In the genomic region with DNA sequence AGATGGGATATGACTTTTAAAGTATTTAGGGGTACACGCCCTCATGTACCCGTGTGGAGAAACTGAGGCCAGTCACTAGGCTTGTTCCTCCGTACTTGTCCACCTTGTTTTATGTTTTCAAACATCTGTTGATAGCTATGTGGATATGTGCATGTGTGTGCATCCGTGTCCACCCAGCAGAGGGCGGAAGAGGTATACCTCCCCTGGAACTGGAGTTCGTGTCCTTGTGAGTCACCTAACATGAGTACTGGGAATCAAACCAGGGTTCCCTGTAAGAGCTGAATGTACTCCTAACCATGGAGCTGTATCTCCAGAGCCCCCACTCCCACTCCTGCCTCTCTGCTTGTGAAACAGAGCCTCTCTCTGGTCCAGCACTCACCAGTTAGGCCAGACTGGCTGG, we compare ENCODE assay signal across 10 mouse cellular contexts.
DNase-seq lines count a peak whose midpoint lies in the region; ATAC-seq and TF ChIP-seq lines count a peak whose summit lies in the region.
"Had no signal": no experiment of that assay in that cellular context is flagged by ENCODE, and none has a peak within 500 bp of the region (broad histone marks: within the 10 kb centered on the region; RNA-seq: fewer than 3 reads in every experiment).

No protein-coding gene starts in this region.

- H3K9me3 ChIP-seq in kidney, embryonic 16.5 days (ENCODE audit: low read length): no peaks in the 10 kb centered on the region
- H3K9me3 ChIP-seq in CH12.LX (replicated peaks; ENCODE audit: low read length): peaks cover 3% of the 10 kb centered on the region
- H3K9me3 ChIP-seq: forebrain, embryonic 13.5 days; heart, embryonic 15.5 days had no signal

- WGBS in kidney, adult 2 months: 94% methylated on average over 6 of the region's 6 CpGs
- WGBS in kidney, embryonic 16.5 days: 91% methylated on average over 6 of the region's 6 CpGs

- H3K27me3 ChIP-seq in kidney, adult 2 months (replicated peaks; ENCODE audit: control insufficient read depth, insufficient read depth, low read length): no peaks in the 10 kb centered on the region
- no peaks in the 10 kb centered on the region for H3K27me3 ChIP-seq in kidney, embryonic 16.5 days (ENCODE audit: insufficient read depth, low read length)
- no peaks in the 10 kb centered on the region for H3K27me3 ChIP-seq in CH12.LX (replicated peaks)
- H3K27me3 ChIP-seq: forebrain, embryonic 13.5 days; heart, embryonic 15.5 days; megakaryocyte, embryonic 14.5 days had no signal

- DNase-seq in kidney, adult 2 months: peak; percentile 37
- DNase-seq in CH12.LX (ENCODE audit: extremely low read depth): peak; percentile 31
- DNase-seq in adrenal gland, postnatal 25 days: peak; percentile 34
- DNase-seq in lung, postnatal 14 days: peak; percentile 6
- DNase-seq in cerebellum, adult 9-11 months: no peak

- in situ Hi-C loops in CH12.LX (cut with MboI; ENCODE audit: low pct_ligation_motif_present, low pct_unique_long_range_greater_than_20kb, low sequenced_read_pairs): no loop called here

- TF ChIP-seq CTCF in kidney, adult 2 months (conservative IDR thresholded peaks at IDR 0.05; ENCODE audit: insufficient read depth, insufficient read length, low read depth, low read length): peak; percentile 53
- TF ChIP-seq CTCF in CH12.LX (conservative IDR thresholded peaks at IDR 0.05 in 1 of 2, IDR thresholded peaks at IDR 0.05 in 1 of 2; ENCODE audit: low read depth in 2 of 2, low read length in 2 of 2): peak; percentile 17 to 62; a peak in 2 of 4 replicates

- no peak for TF ChIP-seq POLR2A in kidney, adult 2 months (IDR thresholded peaks at IDR 0.05; ENCODE audit: low read depth, low read length)
- no peak for TF ChIP-seq POLR2A in CH12.LX (IDR thresholded peaks at IDR 0.05; ENCODE audit: low read depth, low read length)

- peaks cover 3% of the 10 kb centered on the region; the same call in 1 of the 2 replicates for H3K36me3 ChIP-seq in kidney, adult 2 months (ENCODE audit: control insufficient read depth, insufficient read depth, low read length)
- peaks cover 50% of the 10 kb centered on the region for H3K36me3 ChIP-seq in kidney, embryonic 16.5 days (ENCODE audit: insufficient read depth, low read length)
- peaks cover 13 to 53% of the 10 kb centered on the region in 2 experiments for H3K36me3 ChIP-seq in CH12.LX (replicated peaks in 1 of 2; ENCODE audit: control insufficient read depth in 1 of 2, insufficient read depth in 1 of 2, low read length in 1 of 2)

- no peak overlapping the region for H3K4me3 ChIP-seq in kidney, adult 2 months (ENCODE audit: insufficient read depth, low read depth, low read length)
- H3K4me3 ChIP-seq in kidney, embryonic 16.5 days (ENCODE audit: low read length): no peak overlapping the region
- no peak overlapping the region for H3K4me3 ChIP-seq in CH12.LX (replicated peaks in 1 of 3; ENCODE audit: low read depth in 2 of 3, low read length in 2 of 3, poor library complexity in 1 of 3)
- H3K4me3 ChIP-seq: forebrain, embryonic 13.5 days; heart, embryonic 15.5 days; megakaryocyte, embryonic 14.5 days had no signal

- no peak overlapping the region for H3K27ac ChIP-seq in kidney, adult 2 months (ENCODE audit: insufficient read depth, low read depth, low read length)
- no peak overlapping the region for H3K27ac ChIP-seq in kidney, embryonic 16.5 days (ENCODE audit: low read length)
- H3K27ac ChIP-seq in CH12.LX (ENCODE audit: insufficient read depth, low read depth): no peak overlapping the region
- H3K27ac ChIP-seq: forebrain, embryonic 13.5 days; heart, embryonic 15.5 days had no signal

- no peaks in the 10 kb centered on the region for H3K4me1 ChIP-seq in kidney, adult 2 months (ENCODE audit: control insufficient read depth, insufficient read depth, low read length)
- H3K4me1 ChIP-seq in kidney, embryonic 16.5 days (ENCODE audit: insufficient read depth, low read length): no peaks in the 10 kb centered on the region
- H3K4me1 ChIP-seq in CH12.LX (ENCODE audit: control insufficient read depth in 1 of 2, insufficient read depth in 2 of 2): no peaks in the 10 kb centered on the region
- H3K4me1 ChIP-seq: forebrain, embryonic 13.5 days; heart, embryonic 15.5 days; megakaryocyte, embryonic 14.5 days had no signal

- H3K9ac ChIP-seq in kidney, embryonic 16.5 days (replicated peaks; ENCODE audit: low read length): no peak overlapping the region
- H3K9ac ChIP-seq in CH12.LX (ENCODE audit: insufficient read depth, low read depth): no peak overlapping the region
- H3K9ac ChIP-seq: forebrain, embryonic 13.5 days; heart, embryonic 15.5 days had no signal

- dilution Hi-C loops in CH12.LX (cut with MboI; ENCODE audit: extremely low pct_ligation_motif_present, extremely low pct_unique_long_range_greater_than_20kb, low sequenced_read_pairs): no loop called here

- no peak for TF ChIP-seq EP300 in CH12.LX (IDR thresholded peaks at IDR 0.05; ENCODE audit: low read length)

- no peak for ATAC-seq in kidney, embryonic 16.5 days (ENCODE audit: low FRiP score, low TSS enrichment)
- no peak for ATAC-seq in inflammation-experienced regulatory T-cells, adult 6 months
- ATAC-seq: forebrain, embryonic 13.5 days had no signal

- H3K4me2 ChIP-seq in kidney, embryonic 16.5 days (replicated peaks; ENCODE audit: low read depth, low read length): no peak overlapping the region
- H3K4me2 ChIP-seq in CH12.LX (ENCODE audit: insufficient read depth, low read depth, poor library complexity, severe bottlenecking): no peak overlapping the region
- H3K4me2 ChIP-seq: forebrain, embryonic 13.5 days; heart, embryonic 15.5 days had no signal

- TF ChIP-seq RAD21 in CH12.LX (IDR thresholded peaks at IDR 0.05; ENCODE audit: low read depth, low read length): peak; percentile 56

- H3K79me2 ChIP-seq in CH12.LX (replicated peaks; ENCODE audit: control insufficient read depth, extremely low read depth, insufficient read depth, poor library complexity, severe bottlenecking): no peaks in the 10 kb centered on the region

TF ChIP-seq in CH12.LX, 34 proteins besides CTCF, POLR2A, EP300 and RAD21:
- peak; percentile 60 for TF ChIP-seq SMC3 (IDR thresholded peaks at IDR 0.05; ENCODE audit: low read depth, low read length)
- TF ChIP-seq MEF2A (IDR thresholded peaks at IDR 0.05; ENCODE audit: borderline replicate concordance, low read depth, low read length): no peak
